Mouse (Mus musculus) WW6 (cell line): ENCODE measurements around the gene Limk2.

Experiments
- DNase-seq: peaks from one replicate; pipeline ENCODE4 v3.0.0-alpha.2; 2013; ENCODE audit warnings: low read depth, low spot score

Limk2 gene

GRCm38 (mm10) chr11:3334711-3335316 is 74.2 kb downstream of the Limk2 start:
- DNase-seq, result no peak

GRCm38 (mm10) chr11:3334141-3334710 is 74.8 kb downstream of the Limk2 start:
- no peak for DNase-seq

GRCm38 (mm10) chr11:3333111-3333695 is 75.8 kb downstream of the Limk2 start:
- no peak for DNase-seq

- peak; percentile 99 for DNase-seq
Observed at GRCm38 (mm10) chr11:3331756-3332642, 77.0 kb downstream of the Limk2 start.

- no peak for DNase-seq
Observed at GRCm38 (mm10) chr11:3330991-3331750, 77.8 kb downstream of the Limk2 start.

- DNase-seq, result no peak
Observed at GRCm38 (mm10) chr11:3330566-3330965, 78.4 kb downstream of the Limk2 start.

GRCm38 (mm10) chr11:3329891-3330451 is 79.0 kb downstream of the Limk2 start, which contains the start of gene Pik3ip1:
Pik3ip1 (plus strand) TSS chr11:3330401.
- no peak for DNase-seq

- DNase-seq, result no peak
Observed at GRCm38 (mm10) chr11:3328806-3329775, 79.9 kb downstream of the Limk2 start.

GRCm38 (mm10) chr11:3328271-3328670 is 80.7 kb downstream of the Limk2 start:
- DNase-seq, result no peak

- no peak for DNase-seq
Observed at GRCm38 (mm10) chr11:3318286-3318685, 90.7 kb downstream of the Limk2 start.

GRCm38 (mm10) chr11:3314148-3314547 is 94.8 kb downstream of the Limk2 start:
- DNase-seq, result peak; percentile 83

- no peak for DNase-seq
Observed at GRCm38 (mm10) chr11:3313294-3313693, 95.7 kb downstream of the Limk2 start.

- DNase-seq, result no peak
Observed at GRCm38 (mm10) chr11:3311586-3312347, 97.2 kb downstream of the Limk2 start.

- no peak for DNase-seq
Observed at GRCm38 (mm10) chr11:3310789-3311585, 98.0 kb downstream of the Limk2 start.

- DNase-seq, result no peak
Observed at GRCm38 (mm10) chr11:3309884-3310283, 99.1 kb downstream of the Limk2 start.

- DNase-seq, result no peak
Observed at GRCm38 (mm10) chr11:3307875-3308274, 101.1 kb downstream of the Limk2 start.

GRCm38 (mm10) chr11:3305821-3306220 is 103.2 kb downstream of the Limk2 start:
- no peak for DNase-seq

- no peak for DNase-seq
Observed at GRCm38 (mm10) chr11:3302792-3303191, 106.2 kb downstream of the Limk2 start.
